Mouse (Mus musculus) stomach, postnatal 0 days (tissue): ENCODE results near the gene Wnk4.

ENCODE experiments used
- CTCF ChIP-seq: IDR thresholded peaks from 2 replicates; pipeline ENCODE4 v1.5.1; 2016; ENCODE audit warnings: antibody characterized with exemption, low read depth, mild to moderate bottlenecking, moderate library complexity
- EP300 ChIP-seq: optimal IDR thresholded peaks from 2 replicates; pipeline ENCODE3; 2016; ENCODE audit warnings: antibody characterized with exemption

- TF ChIP-seq CTCF (no peak), EP300 (no peak)
These were observed at the start of gene Wnk4 for GRCm38 (mm10) chr11:101259948-101260825.
